Mouse (Mus musculus) gonadal fat pad, adult 2 months (tissue): Measurements from ENCODE around the gene 4932438H23Rik. TPM values are rescaled to one million over a fixed set of nuclear protein-coding genes. Genes with fewer than 3 reads are reported as not detected.
"Not testable (repeated sequence)": the region's sequence is repeated elsewhere in the genome, so short reads cannot be mapped to it uniquely, and the experiment has no call there.

Source experiments
- DNase-seq: peaks from one replicate; pipeline ENCODE4 v3.0.0-alpha.2; 2012; ENCODE audit warnings: low read depth
- polyA plus RNA-seq: library from polyadenylated mRNA; depleted of rRNA; stranded (reverse); fragments of >200 nt; gene quantifications from 2 replicates; pipeline ENCODE4 v1.2.3, GENCODE M21; 2012

Gene 4932438H23Rik
- polyA plus RNA-seq, 1 experiment: 17.1 TPM

DNA sequence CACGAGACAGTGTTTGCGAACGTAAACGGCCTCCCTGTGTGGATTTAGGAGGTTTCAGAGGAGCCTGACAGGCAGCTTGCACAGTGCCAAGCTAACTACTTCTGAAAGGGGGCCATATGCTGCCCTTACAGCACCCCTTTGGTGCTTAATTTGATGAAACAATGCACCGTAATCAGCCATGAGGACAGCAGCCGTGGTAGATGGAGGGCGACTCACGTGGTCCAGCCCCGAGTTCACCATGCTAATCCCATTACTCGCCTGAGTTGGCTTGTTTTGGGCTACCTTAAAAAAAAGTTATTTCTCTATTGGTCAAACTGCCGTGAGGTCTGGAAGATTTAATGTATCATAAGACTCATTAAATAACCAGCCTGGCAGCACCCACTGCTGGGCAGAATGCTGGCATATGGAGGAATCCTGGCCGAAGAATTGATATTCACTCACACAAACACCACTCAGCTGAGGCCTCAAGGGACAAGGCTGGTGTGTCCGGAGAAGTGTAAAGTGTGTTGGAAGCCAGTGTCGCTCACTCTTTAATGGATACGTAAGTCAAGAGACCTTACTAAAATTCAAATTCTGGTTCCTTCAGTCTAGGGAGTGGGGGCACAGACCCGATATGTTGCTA is 4.6 kb upstream of the 4932438H23Rik start:
- no peak for DNase-seq

GRCm38 (mm10) chr16:91097858-91098257 is 2.9 kb upstream of the 4932438H23Rik start:
- DNase-seq: no peak

- DNase-seq: no peak
Measured at GRCm38 (mm10) chr16:91096984-91097506, 2.1 kb upstream of the 4932438H23Rik start.

GRCm38 (mm10) chr16:91096016-91096415 is 1.1 kb upstream of the 4932438H23Rik start:
- no peak for DNase-seq

- DNase-seq: no peak
Measured at GRCm38 (mm10) chr16:91086642-91087306, 8.1 kb downstream of the 4932438H23Rik start.

DNA sequence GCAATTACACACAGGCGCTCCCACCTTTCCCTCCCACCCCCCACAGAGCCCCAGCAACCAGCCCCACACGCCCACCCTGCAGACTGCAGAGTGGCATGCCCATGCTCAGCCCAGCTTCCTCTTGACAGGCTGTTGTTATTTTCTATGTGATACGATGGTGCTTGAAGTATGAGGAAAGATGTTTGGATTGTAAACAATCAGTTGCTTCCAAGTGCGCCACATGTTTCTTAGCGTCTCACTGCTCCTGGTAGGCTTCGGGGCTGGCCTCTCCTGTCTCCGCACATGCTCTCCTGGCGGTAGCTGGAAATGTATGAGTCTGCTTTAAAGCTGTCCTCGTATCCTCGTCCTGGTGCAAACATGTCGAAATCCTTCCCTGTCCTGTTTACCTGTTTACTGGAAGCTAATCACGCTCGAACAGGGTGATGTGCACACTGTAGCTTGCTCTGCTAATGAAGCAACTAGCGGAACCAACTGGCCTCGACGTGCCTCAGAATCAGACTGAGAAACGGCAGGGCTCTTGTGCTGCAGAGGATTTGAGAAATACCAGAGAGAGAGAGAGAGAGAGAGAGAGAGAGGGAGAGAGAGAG is 9.6 kb downstream of the 4932438H23Rik start:
- no peak for DNase-seq

GRCm38 (mm10) chr16:91084307-91085238 is 10.3 kb downstream of the 4932438H23Rik start:
- no peak for DNase-seq

DNA sequence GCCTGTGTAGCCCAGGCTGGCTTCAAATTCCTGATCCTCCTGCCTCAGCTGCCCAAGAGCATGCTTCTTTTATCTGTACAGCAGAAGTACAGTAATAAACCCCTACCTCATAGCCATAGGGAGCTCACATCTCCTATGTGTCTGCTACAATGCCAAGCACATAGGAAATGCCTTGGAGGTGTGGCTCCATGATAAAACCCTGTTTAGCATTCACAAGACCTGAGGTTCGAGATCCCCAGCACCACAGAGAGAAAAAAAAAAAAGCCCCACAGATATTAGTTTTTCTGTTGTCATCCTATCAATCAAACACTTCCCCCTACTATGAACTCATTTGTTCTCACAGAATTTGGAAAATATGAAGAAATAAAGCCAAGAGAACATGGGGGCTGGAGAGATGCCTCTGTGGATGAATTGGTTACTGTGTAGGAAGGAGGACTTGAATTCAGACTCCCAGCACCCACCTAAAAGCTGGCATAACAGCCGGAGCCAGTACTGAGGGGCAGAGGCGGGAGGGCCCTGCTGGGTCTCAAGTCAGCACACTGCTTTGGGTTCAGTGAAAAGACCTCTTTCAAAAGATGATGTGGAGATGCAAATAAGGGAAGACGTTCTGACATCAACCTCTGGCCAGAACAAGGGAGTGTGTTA is 11.8 kb downstream of the 4932438H23Rik start:
- no peak for DNase-seq

- DNase-seq: no peak
Measured at GRCm38 (mm10) chr16:91081508-91081907, 13.4 kb downstream of the 4932438H23Rik start.

GRCm38 (mm10) chr16:91076180-91076579 is 18.7 kb downstream of the 4932438H23Rik start:
- no peak for DNase-seq

GRCm38 (mm10) chr16:91075423-91075822 is 19.5 kb downstream of the 4932438H23Rik start:
- not testable (repeated sequence) for DNase-seq

DNA sequence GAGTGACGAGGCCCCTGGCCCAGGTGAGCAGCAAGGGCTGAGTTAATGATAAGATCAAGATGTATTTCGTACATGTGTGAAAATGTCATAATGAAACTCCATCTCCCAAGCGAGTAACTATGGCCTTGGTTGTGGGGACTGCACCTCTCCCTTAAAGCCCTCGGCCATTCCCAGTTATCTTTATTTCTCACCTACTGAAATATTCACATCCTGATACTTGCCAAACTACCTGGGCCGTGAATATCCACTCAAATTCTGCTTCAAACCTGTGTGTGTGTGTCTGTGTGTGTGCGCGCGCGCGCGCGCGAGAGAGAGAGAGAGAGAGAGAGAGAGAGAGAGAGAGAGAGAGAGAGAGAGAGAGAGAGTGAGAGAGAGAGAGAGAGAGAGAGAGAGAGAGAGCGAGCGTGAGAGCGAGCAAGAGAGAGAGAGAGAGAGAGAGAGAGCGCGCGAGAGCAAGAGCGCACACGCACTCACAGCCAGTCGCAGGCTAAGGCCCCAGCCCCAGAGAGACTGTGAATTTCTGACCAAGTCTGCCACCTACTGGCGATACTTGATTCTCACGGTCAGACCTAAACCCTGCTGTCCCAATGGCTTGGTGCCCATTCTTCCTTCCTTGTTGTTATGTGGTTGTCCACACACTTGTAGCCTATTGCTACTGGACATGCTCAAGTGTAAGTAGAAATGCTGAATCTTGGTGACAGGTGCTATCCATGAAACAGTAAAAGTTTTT is 21.6 kb downstream of the 4932438H23Rik start:
- peak; percentile 28 for DNase-seq

GRCm38 (mm10) chr16:91072256-91072655 is 22.7 kb downstream of the 4932438H23Rik start:
- DNase-seq: no peak

DNA sequence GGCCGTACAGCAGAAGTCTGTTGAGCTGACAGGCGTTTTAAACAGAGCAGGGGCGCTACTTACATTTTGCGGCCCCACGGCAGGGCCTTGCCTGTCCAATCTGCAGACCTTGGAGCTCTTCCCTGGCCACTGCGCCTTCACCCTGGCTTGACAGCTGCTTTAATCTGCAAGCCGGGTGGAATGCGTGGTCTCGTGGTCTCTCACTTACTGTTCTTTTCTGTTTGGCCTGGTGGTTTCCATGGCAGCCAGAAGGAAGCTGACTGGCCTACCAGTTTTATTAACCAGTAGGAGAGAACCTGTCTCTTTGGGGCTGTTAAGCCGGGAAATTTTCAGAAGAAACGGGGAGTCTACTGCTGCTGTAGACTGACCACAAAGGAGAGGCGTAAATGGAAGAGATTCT is 26.0 kb downstream of the 4932438H23Rik start:
- no peak for DNase-seq

DNA sequence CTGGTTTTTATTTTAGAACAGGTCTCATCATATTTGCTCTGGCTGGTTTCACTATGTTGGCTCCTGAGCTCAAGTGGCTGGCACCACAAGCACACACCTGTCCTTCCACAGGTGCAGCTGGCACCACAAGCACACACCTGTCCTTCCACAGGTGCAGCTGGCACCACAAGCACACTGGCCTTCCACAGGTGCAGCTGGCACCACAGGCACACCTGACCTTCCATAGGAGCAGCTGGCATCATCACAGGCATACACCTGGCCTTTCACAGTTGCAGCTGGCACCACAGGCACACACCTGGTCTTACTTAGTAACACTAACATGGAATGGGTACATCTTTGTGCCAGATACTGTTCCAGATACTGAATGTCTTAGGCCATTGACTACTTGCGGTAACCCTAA is 27.8 kb downstream of the 4932438H23Rik start:
- DNase-seq: no peak

GRCm38 (mm10) chr16:91064583-91065365 is 30.1 kb downstream of the 4932438H23Rik start:
- no peak for DNase-seq

DNA sequence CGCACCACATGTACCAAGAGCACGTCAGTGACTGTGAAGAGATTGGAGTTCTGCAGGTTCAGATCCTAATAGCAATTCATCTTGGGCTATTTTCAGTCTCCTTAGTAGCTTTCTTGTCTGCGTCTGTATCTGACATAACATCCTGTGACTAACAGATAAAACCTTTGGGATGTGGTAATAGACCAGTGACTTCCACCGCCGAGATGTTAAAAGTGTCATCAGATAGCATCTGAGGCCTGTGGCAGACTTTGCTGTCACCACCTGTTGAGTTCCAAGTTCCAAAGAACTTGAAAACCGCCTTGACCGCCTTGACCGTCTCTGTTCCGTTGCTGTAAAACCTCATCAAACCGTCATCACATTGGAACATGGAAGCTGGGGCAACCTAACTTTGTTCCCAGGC is 31.1 kb downstream of the 4932438H23Rik start:
- no peak for DNase-seq

DNA sequence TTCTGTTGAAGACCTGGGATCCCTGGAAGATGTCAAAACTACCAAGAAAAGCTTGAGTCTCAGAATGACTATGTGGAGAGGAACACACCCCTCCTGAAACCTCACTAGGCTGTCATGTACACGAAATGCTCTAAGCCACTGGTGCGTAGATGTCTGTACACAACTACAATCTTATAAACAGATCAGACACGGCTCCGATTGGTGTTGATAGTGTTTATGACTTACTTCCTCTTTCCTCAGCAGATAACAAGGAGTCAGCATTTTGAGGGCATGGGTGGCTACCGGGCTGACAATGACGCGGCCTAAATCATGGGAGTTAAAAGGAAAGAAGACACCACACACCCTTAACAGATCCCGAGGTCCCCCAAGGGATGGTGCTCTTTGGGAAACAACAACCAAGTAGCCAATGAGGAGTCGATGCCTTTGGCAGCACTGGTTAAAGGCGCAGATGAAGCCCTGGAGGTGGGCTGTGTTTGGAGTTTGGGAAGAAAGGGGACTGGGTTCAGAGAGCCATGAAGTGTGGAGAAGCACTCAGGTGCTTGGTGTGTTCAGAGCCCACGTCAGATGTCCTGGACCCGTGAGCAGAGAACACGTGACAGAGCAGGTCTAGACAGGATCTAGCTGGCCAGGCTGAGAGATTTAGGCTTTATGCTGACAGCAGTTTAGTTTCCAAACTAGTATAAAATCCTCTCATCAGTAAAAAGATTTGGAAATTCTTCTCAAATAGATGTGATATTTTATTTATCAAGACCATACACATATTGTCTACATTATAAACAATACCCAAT is 33.2 kb downstream of the 4932438H23Rik start:
- no peak for DNase-seq

DNA sequence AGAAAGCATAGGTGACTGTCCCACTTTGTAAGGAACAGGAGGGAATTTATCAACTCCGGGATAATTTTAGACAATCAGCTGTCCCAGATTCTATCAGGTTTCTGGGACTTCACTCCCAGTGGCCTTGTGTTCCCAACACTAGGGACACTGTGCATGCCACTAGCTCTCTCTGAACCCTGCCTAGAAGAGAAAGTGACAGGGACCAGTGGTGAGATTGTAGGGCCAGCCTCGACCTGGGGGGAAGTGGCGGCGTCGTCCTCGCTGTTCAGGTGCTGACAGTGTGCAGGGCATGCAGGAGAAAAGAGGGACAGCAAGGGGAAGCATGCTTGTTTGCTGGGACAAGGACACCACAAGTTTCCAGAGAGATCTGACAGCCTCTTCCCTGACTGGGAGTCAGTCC is 37.2 kb downstream of the 4932438H23Rik start:
- no peak for DNase-seq
